Mouse (Mus musculus): Measurements from ENCODE around the gene Kif19a.

- no peak for TF ChIP-seq CTCF (IDR thresholded peaks at IDR 0.05; ENCODE audit: borderline replicate concordance, extremely low read depth, insufficient read depth, insufficient read length)
- no peak for TF ChIP-seq POLR2A (IDR thresholded peaks at IDR 0.05; ENCODE audit: borderline replicate concordance, extremely low read depth, insufficient read depth, insufficient read length, poor library complexity, severe bottlenecking)
Measured at GRCm38 (mm10) chr11:114723030-114723429, 42.2 kb upstream of the Kif19a start.

All from brain, embryonic 14.5 days (tissue).